Mouse (Mus musculus) neural tube, embryonic 14.5 days (tissue): ENCODE results near the gene Galnt9. TPM values are rescaled to one million over a fixed set of nuclear protein-coding genes. Genes with fewer than 3 reads are reported as not detected.
A peak's percentile ranks its signal among the peaks of the same experiment; 100 is the strongest.

ENCODE experiments used
- ATAC-seq: fragments of 200-750 bp; cut with Nextera tagmentation; 2 replicates; pipeline ENCODE4 v1.8.0; 2017; ENCODE audit warnings: low read depth, mild to moderate bottlenecking, moderate TSS enrichment, moderate library complexity
- H3K27ac ChIP-seq: fragments of 300-500 bp; sonication (generic); 2 replicates; pipeline ENCODE4 v1.5.1; 2014; ENCODE audit warnings: low read depth, mild to moderate bottlenecking, control low read depth, low read length, moderate library complexity, mixed read lengths
- H3K27me3 ChIP-seq: fragments of 300-500 bp; sonication (generic); 2 replicates; pipeline ENCODE4 v1.6.1; 2014; ENCODE audit warnings: low read length; ENCODE audit not compliant: control insufficient read depth, insufficient read depth
- H3K36me3 ChIP-seq: fragments of 300-500 bp; sonication (generic); 2 replicates; pipeline ENCODE4 v1.6.1; 2014; ENCODE audit warnings: low read length, mixed read lengths; ENCODE audit not compliant: control insufficient read depth, insufficient read depth
- H3K4me1 ChIP-seq: fragments of 300-500 bp; sonication (generic); 2 replicates; pipeline ENCODE4 v1.6.1; 2014; ENCODE audit warnings: low read length; ENCODE audit not compliant: control insufficient read depth, insufficient read depth
- H3K4me2 ChIP-seq: fragments of 300-500 bp; sonication (generic); 2 replicates; pipeline ENCODE4 v1.6.1; 2014; ENCODE audit warnings: mild to moderate bottlenecking, low read depth, low read length, control low read depth
- H3K4me3 ChIP-seq: fragments of 300-500 bp; sonication (generic); 2 replicates; pipeline ENCODE4 v1.5.1; 2014; ENCODE audit warnings: low read depth, low read length, control low read depth, mixed read lengths
- H3K9ac ChIP-seq: fragments of 300-500 bp; sonication (generic); replicated peaks from 2 replicates; pipeline ENCODE4 v1.6.1; 2014; ENCODE audit warnings: low read depth, mild to moderate bottlenecking, control low read depth, low read length, mixed read lengths
- H3K9me3 ChIP-seq: fragments of 300-500 bp; sonication (generic); 2 replicates; pipeline ENCODE4 v1.6.1; 2016; ENCODE audit warnings: low read length; ENCODE audit not compliant: control insufficient read depth
- WGBS: fragments of 180-500 bp; shearing (Covaris S2); extraction: QIAGEN DNeasy Blood & Tissue Kit; methylation state at CpG from one replicate; pipeline ENCODE4 v1.1.7; 2014; 5-methylcytosine and 5-hydroxymethylcytosine counted together
- polyA plus RNA-seq: library from polyadenylated mRNA; unstranded; fragments of >200 nt; fragmentation: Nextera tagmentation; extraction: Ambion mirVana; gene quantifications from 2 replicates; pipeline ENCODE4 v1.2.1, GENCODE M21; 2014

The Galnt9 gene
- polyA plus RNA-seq, 1 experiment from 2014 or later = 26.0 TPM

DNA sequence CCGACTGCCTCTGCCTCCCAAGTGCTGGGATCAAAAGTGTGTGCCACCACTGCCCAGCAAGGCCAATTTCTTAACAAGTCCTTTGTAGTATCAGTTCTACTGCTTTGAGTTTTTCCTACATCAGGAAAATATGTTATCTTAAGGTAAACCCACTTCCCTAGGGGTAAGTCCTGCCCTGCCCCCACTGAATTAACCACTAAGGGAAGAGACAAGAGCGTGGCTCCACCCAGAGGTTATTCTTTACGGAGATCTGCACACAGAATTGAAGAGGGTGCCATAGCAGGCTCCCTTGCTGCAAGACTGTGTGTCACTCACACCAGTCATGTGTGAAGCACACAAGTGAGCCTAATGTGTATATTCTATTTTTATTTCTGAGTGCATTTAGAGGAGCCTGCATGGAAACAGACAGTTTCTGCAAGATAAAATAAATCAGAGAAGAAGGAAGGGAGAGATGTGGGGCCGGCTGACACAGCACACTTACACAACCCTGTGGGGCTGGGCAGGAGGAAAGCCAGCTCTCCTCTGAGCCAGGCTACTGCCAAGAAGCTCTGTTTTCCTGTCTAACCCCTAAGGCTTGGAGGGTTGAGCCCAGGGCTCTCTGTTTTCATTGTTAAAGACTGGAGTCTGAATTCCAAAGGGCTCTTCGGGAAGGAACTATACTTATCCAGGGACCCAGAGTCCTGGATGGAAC lies 61.5 kb downstream of the Galnt9 start:
- WGBS = 63% methylated on average over 5 of the region's 5 CpGs
- H3K4me3 ChIP-seq = no peak overlapping the region
- H3K9ac ChIP-seq = no peak overlapping the region

DNA sequence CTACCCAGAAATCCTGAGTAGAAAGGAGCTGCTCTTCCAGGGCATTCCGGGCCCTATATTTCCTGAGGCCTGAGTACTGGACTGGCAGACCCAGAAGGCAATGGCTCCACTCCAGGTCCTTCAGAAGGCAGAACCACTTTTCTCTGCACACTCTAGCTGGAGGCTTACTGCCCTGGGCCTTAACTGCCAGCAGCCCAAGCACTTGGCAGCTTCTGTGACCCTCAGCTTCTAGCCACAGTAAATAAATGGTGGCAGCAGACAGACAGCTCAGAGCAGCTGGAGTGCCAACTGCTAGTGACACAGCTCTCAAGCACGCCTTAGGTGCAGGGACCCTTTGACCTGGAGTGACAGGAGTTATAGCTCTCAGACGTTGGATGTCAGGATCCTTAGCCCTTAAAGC lies 63.6 kb downstream of the Galnt9 start:
- ATAC-seq = no peak

More for the DNA sequence above, 61.5 kb downstream of the Galnt9 start:
- H3K9me3 ChIP-seq = no peaks in the 10 kb centered on the region
- no peaks in the 10 kb centered on the region for H3K36me3 ChIP-seq
- H3K4me1 ChIP-seq = no peaks in the 10 kb centered on the region
- H3K4me2 ChIP-seq = no peak overlapping the region
- ATAC-seq = no peak
- no peaks in the 10 kb centered on the region for H3K27me3 ChIP-seq
- no peak overlapping the region for H3K27ac ChIP-seq

DNA sequence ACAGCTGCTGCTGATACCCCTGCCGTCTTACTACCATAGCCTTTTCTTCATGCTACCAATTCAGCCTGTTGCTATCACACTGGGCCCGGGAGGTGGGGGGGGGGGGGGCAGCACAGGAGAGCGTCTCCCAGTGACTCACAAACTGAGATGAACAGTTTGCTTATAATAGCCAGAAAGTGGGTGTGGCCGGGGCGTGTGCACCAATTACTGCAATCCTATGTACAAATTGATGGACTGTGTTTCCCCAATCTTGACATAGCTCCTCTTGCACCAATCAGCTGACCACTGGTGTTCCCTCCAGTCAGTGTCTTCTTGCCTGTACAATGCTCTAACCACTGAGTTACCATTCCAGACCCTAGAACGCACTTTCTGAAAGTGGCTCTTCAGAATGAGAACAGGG lies 64.2 kb downstream of the Galnt9 start:
- Histone ChIP-seq H3K27ac (no peak overlapping the region), H3K4me2 (no peak overlapping the region), H3K4me1 (no peaks in the 10 kb centered on the region), H3K9ac (no peak overlapping the region), H3K4me3 (no peak overlapping the region), H3K36me3 (no peaks in the 10 kb centered on the region), H3K27me3 (no peaks in the 10 kb centered on the region), H3K9me3 (no peaks in the 10 kb centered on the region)
- WGBS = 85% methylated on average over 6 of the region's 6 CpGs
- no peak for ATAC-seq

More for the DNA sequence above, 63.6 kb downstream of the Galnt9 start:
- no peak overlapping the region for H3K4me2 ChIP-seq
- H3K4me3 ChIP-seq = no peak overlapping the region
- no peaks in the 10 kb centered on the region for H3K9me3 ChIP-seq
- no peaks in the 10 kb centered on the region for H3K4me1 ChIP-seq
- no peaks in the 10 kb centered on the region for H3K36me3 ChIP-seq
- H3K27me3 ChIP-seq = no peaks in the 10 kb centered on the region
- 60% methylated on average over 3 of the region's 3 CpGs for WGBS
- H3K9ac ChIP-seq = no peak overlapping the region
- H3K27ac ChIP-seq = no peak overlapping the region

DNA sequence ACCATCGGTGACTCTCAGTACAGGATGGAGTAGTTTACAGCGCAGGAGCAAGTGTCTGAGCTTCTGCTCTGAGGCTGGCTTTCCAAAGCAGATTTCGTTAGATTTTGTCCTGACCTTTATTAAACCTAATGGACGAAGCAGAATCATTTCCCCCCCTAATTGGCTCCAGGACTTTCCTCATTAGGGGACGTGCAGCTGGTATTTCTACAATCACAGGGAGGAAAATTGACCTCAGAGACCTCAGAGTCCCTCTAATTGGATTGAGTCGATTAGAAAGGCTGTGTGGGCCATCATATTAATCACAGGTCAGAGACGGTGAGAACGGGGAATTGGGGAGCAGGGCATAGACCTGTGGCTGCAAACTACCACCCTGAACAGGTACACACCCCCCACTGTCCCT lies 64.8 kb downstream of the Galnt9 start:
- H3K4me2 ChIP-seq = no peak overlapping the region
- no peak for ATAC-seq
- no peaks in the 10 kb centered on the region for H3K4me1 ChIP-seq
- H3K4me3 ChIP-seq = no peak overlapping the region
- H3K27me3 ChIP-seq = no peaks in the 10 kb centered on the region
- H3K9ac ChIP-seq = no peak overlapping the region
- 61% methylated on average over 8 of the region's 8 CpGs for WGBS
- no peaks in the 10 kb centered on the region for H3K36me3 ChIP-seq
- H3K9me3 ChIP-seq = no peaks in the 10 kb centered on the region
- H3K27ac ChIP-seq = no peak overlapping the region

DNA sequence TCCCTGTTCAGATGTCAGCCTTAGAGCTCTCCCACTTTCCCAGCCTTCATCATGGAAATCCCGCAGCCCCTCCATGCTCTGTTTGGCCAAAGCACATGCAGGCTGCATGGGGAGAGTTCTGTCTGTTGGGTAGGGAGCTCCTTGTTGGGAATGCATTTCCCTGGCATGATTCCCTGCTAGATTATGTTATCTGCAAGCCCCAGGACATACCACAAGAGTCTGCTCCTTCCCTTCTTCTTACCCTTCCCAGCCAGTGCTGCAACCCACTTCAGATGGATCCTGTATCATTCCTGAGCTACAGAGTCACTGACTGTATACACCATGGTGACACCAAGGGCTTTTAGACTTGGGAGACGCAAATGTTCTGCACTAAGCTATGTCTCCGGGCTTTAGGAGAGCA lies 65.3 kb downstream of the Galnt9 start:
- H3K4me1 ChIP-seq = no peaks in the 10 kb centered on the region
- no peak for ATAC-seq
- H3K9me3 ChIP-seq = no peaks in the 10 kb centered on the region
- 90% methylated on average over 3 of the region's 3 CpGs for WGBS
- no peak overlapping the region for H3K27ac ChIP-seq
- no peaks in the 10 kb centered on the region for H3K27me3 ChIP-seq
- H3K9ac ChIP-seq = no peak overlapping the region
- no peak overlapping the region for H3K4me3 ChIP-seq
- no peak overlapping the region for H3K4me2 ChIP-seq
- no peaks in the 10 kb centered on the region for H3K36me3 ChIP-seq

DNA sequence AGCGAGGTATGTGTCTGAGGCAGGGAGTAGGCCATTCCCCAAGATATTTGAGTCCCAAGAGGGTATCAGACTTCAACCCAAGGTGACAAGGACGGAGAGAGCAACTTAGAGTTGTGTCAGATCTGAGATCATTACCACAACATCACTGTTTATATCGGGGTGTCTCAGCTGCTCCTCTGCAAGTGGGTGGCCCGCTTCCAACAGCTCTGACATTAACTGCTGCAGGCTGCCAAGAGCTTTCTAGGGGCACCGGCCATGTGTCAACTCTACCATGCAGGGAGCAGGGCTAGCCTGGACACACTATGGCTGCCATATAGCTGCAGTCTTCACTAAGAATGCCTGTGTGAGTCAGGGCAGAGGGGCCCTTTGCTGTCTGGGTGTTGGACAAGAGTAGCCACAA lies 65.7 kb downstream of the Galnt9 start:
- Histone ChIP-seq H3K36me3 (no peaks in the 10 kb centered on the region), H3K4me2 (no peak overlapping the region), H3K27ac (no peak overlapping the region), H3K9me3 (no peaks in the 10 kb centered on the region), H3K27me3 (no peaks in the 10 kb centered on the region), H3K9ac (no peak overlapping the region), H3K4me1 (no peaks in the 10 kb centered on the region), H3K4me3 (no peak overlapping the region)
- no peak for ATAC-seq
- WGBS = 74% methylated on average over 5 of the region's 5 CpGs

DNA sequence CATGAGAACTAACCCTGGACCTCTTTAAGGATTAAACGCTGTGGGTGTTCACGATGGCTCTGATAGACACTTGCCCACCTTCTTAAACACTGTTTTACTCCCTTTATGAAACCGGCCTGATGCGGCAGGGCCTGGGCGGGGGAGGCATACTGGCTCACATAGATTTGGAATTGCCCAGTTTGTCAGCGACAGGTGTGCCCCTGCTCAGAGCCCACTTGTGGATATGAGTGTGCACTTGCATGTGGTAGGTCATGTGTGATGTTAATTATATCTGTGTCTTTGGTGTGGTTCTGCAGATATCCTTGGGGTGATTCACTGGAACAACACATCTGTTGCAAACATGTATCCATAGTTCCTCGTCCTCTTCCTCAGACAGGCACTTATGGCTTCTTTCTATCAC lies 66.3 kb downstream of the Galnt9 start:
- no peaks in the 10 kb centered on the region for H3K9me3 ChIP-seq
- H3K4me2 ChIP-seq = no peak overlapping the region
- H3K36me3 ChIP-seq = peaks cover 4% of the 10 kb centered on the region; the same call in 1 of the 2 replicates
- no peak for ATAC-seq
- H3K4me3 ChIP-seq = no peak overlapping the region
- no peaks in the 10 kb centered on the region for H3K4me1 ChIP-seq
- 93% methylated on average over 7 of the region's 7 CpGs for WGBS
- H3K27me3 ChIP-seq = no peaks in the 10 kb centered on the region
- H3K9ac ChIP-seq = no peak overlapping the region
- H3K27ac ChIP-seq = no peak overlapping the region

DNA sequence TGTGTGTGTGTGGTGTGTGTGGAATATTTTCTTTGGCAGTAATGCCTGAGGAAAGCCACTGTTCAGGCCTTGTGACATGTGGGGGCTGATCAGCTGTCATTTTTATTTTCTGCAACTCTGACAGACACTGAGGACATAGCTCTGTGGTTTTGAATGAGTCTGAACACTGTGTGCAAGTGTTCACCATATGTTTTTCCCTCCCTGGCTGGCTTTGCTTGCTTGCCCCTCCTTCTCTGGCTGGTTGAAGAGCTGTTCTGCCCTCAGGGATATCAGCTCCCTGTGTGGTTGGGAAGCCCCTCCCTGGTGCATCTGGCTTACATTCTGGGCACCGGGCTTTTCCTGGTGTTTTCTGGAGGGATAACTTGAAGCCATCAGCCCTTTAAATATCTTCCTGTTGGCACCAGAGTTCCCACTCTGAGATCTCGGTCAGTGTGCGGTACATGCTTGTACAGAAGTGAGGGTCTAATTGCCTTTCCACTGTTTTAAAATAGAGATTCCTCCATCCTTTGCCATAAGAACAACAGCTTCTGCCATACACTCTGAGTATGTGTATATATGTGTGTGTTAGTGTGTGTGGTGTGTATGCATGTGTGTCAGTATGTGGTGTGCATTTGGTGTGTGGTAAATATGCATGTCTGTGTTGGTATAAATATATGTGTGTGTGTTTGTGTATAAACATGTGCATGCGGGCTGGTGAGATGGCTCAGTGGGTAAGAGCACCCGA lies 67.4 kb downstream of the Galnt9 start:
- no peaks in the 10 kb centered on the region for H3K4me1 ChIP-seq
- H3K9ac ChIP-seq = no peak overlapping the region
- H3K4me2 ChIP-seq = no peak overlapping the region
- peak; percentile 58; the same call in 1 of the 2 replicates for ATAC-seq
- WGBS = 65% methylated on average over 5 of the region's 5 CpGs
- peaks cover 5% of the 10 kb centered on the region; the same call in 1 of the 2 replicates for H3K36me3 ChIP-seq
- H3K9me3 ChIP-seq = no peaks in the 10 kb centered on the region
- no peaks in the 10 kb centered on the region for H3K27me3 ChIP-seq
- no peak overlapping the region for H3K27ac ChIP-seq
- H3K4me3 ChIP-seq = no peak overlapping the region

DNA sequence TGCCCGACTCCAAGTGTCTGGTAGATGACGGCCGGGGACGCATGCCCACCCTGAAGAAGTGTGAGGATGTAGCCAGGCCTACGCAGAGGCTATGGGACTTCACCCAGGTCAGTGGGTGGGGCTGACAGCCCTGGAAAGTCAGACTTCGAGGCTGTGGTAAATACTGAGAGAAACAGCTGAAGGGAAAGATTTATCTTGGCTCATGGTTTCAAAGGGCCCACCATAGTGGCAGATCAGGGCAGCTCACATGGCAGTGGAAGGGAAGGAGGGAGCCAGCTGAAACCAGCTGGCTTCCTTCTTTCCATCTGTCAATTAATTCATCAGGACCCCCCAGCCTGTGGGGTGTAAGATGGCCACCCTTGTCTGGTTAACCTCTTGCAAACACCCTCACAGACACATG lies 75.1 kb downstream of the Galnt9 start:
- no peak for ATAC-seq
- Histone ChIP-seq H3K4me3 (no peak overlapping the region), H3K36me3 (peaks cover 5% of the 10 kb centered on the region; the same call in 1 of the 2 replicates), H3K9ac (no peak overlapping the region), H3K27ac (no peak overlapping the region), H3K9me3 (no peaks in the 10 kb centered on the region), H3K27me3 (no peaks in the 10 kb centered on the region), H3K4me2 (no peak overlapping the region), H3K4me1 (no peaks in the 10 kb centered on the region)
- WGBS = 83% methylated on average over 6 of the region's 6 CpGs
